Mouse (Mus musculus): ENCODE measurements around the gene Parp6. TPM values are rescaled to one million over a fixed set of nuclear protein-coding genes. Genes with fewer than 3 reads are reported as not detected.
A peak's percentile ranks its signal among the peaks of the same experiment; 100 is the strongest.

Gene Parp6
- polyA plus RNA-seq, 2 experiments, result 1.9 to 5.2 TPM

DNA sequence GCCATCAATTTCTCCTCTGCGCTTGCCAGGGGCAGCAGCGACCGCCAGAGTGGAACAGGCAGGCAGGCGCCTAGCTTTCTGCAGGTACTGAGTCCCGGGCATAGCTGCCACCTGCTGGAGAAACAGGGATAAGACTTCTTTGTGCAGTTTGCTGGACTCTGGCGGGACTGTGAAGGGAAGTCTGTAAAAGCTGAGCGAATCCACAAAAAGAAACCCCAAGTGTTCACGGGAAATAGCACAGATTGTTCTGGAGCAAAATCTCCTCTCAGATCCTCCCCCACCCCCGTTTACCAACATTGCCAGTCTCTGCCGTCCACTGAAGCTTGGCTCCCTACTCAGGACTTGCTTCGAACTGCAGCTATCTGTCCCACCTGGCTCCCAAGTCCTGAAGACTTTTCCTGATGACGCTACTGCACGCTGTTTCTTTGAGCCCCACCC lies 32.2 kb upstream of the Parp6 start:
- Histone ChIP-seq H3K27me3 (ENCODE audit: control insufficient read depth, insufficient read depth, low read length) (peaks cover 29% of the 10 kb centered on the region), H3K9ac (replicated peaks) (no peak overlapping the region), H3K4me2 (ENCODE audit: low read depth) (no peak overlapping the region; the same call in 1 of the 2 replicates), H3K27ac (no peak overlapping the region), H3K36me3 (replicated peaks; ENCODE audit: control insufficient read depth, insufficient read depth, low read depth) (no peaks in the 10 kb centered on the region), H3K4me3 (ENCODE audit: insufficient read depth in 1 of 2, low read depth in 2 of 2, low read length in 2 of 2) (no peak overlapping the region), H3K4me1 (replicated peaks; ENCODE audit: control insufficient read depth in 2 of 2, insufficient read depth in 2 of 2, low read length in 1 of 2) (no peaks in the 10 kb centered on the region), H3K9me3 (ENCODE audit: control insufficient read depth, low read length) (no peaks in the 10 kb centered on the region)
- 6% methylated on average over 13 of the region's 13 CpGs for WGBS (ENCODE audit: insufficient replicate concordance)
- ATAC-seq (ENCODE audit: insufficient read depth) (no peak), DNase-seq (ENCODE audit: low read depth in 3 of 3, low spot score in 3 of 3) (peak in 1 of 3 experiments; percentile 15)
- TF ChIP-seq CTCF (IDR thresholded peaks at IDR 0.05; ENCODE audit: low read depth) (peak; percentile 78), EP300 (IDR thresholded peaks at IDR 0.05; ENCODE audit: low read depth) (no peak)

DNA sequence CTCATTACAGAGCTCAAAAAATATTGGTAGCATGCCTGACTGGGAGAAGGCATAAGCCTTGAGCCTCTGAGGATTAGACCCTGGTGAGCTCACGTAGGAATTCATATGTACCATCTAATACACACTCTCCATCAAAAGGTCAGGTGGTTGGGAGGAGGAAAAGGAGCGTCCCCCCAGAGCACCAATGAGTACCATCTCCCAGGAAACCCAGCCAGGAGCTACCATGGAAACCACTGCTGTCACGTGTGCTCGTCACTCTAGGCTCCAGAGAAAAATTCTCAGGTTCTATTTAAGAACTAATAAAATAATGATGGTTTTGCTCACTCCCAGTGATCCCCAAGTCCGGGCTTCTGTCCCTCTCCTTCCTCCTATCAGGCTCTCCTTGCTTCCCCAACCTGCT lies 28.8 kb upstream of the Parp6 start:
- ATAC-seq (ENCODE audit: insufficient read depth) (no peak), DNase-seq (ENCODE audit: low read depth in 3 of 3, low spot score in 3 of 3) (no peak)
- H3K4me1 ChIP-seq (replicated peaks; ENCODE audit: control insufficient read depth in 2 of 2, insufficient read depth in 2 of 2, low read length in 1 of 2), result no peaks in the 10 kb centered on the region
- no peaks in the 10 kb centered on the region for H3K36me3 ChIP-seq (replicated peaks; ENCODE audit: control insufficient read depth, insufficient read depth, low read depth)
- peaks cover 23% of the 10 kb centered on the region for H3K27me3 ChIP-seq (ENCODE audit: control insufficient read depth, insufficient read depth, low read length)
- H3K4me3 ChIP-seq (ENCODE audit: insufficient read depth in 1 of 2, low read depth in 2 of 2, low read length in 2 of 2), result no peak overlapping the region
- no peak overlapping the region for H3K4me2 ChIP-seq (ENCODE audit: low read depth)
- WGBS (ENCODE audit: insufficient replicate concordance), result 36% methylated on average over 5 of the region's 5 CpGs
- TF ChIP-seq EP300 (IDR thresholded peaks at IDR 0.05; ENCODE audit: low read depth), result no peak
- no peak for TF ChIP-seq CTCF (IDR thresholded peaks at IDR 0.05; ENCODE audit: low read depth)
- no peaks in the 10 kb centered on the region for H3K9me3 ChIP-seq (ENCODE audit: control insufficient read depth, low read length)
- no peak overlapping the region for H3K9ac ChIP-seq (replicated peaks)
- no peak overlapping the region for H3K27ac ChIP-seq

DNA sequence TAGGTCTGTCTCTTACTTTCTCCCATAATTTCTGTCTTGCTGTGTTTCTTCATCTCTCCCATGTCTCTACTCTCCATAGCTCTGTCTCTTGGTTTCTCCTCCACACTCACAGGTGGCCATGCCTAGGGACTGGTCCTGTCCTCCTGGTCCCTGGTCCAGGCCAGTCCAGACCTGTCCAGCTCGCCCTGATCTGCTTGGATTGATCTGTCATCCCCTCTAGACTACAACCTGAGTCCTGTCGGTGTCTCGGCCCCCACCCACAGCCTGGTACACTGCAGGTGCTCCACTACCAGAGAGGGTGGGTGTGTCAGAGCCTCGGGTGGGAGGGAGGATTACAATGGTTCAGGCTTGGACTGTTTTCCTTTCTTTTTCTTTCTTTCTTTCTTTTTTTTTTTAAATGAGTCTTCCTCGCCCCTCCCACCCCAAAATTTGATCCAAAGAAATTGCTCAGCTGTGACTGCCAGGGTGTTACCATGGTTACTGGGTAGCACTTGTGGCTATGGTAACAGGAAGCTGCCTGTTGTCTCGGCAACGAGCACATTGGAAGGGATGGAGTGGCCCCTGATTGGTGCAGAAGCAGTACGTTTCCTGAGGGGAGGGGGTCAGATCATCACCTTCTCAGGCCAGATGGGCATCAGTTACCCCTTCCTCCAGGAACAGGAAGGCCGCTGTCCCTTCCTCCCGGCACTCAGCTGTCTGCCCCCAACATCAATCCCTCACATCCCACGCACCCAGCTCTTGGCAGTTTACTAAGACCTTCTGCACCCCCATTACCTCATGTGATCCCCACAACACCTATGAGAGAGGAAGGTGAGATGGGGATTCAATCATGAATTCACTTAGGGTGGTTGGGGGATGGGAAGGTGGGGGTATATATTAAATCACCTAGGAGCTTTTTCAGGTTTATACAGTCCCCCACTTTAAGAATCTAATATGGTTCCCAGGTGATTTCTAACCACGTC lies 28.1 kb upstream of the Parp6 start:
- H3K4me1 ChIP-seq (replicated peaks; ENCODE audit: control insufficient read depth in 2 of 2, insufficient read depth in 2 of 2, low read length in 1 of 2), result no peaks in the 10 kb centered on the region
- 32% methylated on average over 12 of the region's 12 CpGs for WGBS (ENCODE audit: insufficient replicate concordance)
- H3K9me3 ChIP-seq (ENCODE audit: control insufficient read depth, low read length), result no peaks in the 10 kb centered on the region
- ATAC-seq (ENCODE audit: insufficient read depth) (no peak), DNase-seq (ENCODE audit: low read depth in 3 of 3, low spot score in 3 of 3) (no peak)
- TF ChIP-seq EP300 (IDR thresholded peaks at IDR 0.05; ENCODE audit: low read depth) (no peak), CTCF (IDR thresholded peaks at IDR 0.05; ENCODE audit: low read depth) (no peak)
- no peak overlapping the region for H3K4me2 ChIP-seq (ENCODE audit: low read depth)
- no peak overlapping the region for H3K4me3 ChIP-seq (ENCODE audit: insufficient read depth in 1 of 2, low read depth in 2 of 2, low read length in 2 of 2)
- H3K27me3 ChIP-seq (ENCODE audit: control insufficient read depth, insufficient read depth, low read length), result peaks cover 20% of the 10 kb centered on the region
- no peak overlapping the region for H3K27ac ChIP-seq
- no peak overlapping the region for H3K9ac ChIP-seq (replicated peaks)
- no peaks in the 10 kb centered on the region for H3K36me3 ChIP-seq (replicated peaks; ENCODE audit: control insufficient read depth, insufficient read depth, low read depth)

DNA sequence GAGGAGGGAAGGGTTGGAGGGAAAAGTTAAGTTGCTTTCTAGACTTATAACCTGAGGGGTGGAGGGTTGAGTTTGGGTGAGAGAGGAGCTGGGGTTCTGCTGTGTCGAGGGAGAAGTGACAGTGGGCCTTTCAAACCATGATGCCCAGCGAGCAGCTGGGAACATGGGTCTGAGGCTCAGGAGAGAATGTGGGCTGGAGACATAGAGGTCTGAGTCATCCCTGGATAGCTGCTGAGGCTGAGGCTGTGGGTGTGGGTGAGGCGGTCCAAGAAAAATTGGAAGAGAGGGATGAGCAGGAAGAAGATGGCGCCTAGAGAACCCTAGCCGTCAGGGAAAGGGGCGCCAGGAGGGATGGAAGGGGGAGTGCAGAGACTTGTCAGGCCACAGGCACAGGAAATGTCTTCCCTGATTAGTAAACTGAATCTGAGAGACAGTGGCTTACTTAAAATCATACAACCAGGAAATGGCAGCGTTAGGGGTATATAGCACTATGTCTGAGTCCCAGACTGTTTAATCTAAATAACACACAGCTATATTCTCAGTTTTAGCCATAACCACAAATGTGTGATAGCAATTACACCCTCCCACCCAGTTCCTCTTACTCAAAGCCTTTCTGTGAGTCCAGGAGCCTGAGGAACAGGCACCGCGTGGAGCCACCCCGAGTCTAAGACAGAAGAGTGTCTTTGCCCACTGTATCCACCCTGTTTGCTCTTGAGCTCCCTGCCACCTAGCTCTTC lies 27.2 kb upstream of the Parp6 start:
- Histone ChIP-seq H3K9ac (replicated peaks) (no peak overlapping the region), H3K9me3 (ENCODE audit: control insufficient read depth, low read length) (no peaks in the 10 kb centered on the region), H3K4me2 (ENCODE audit: low read depth) (no peak overlapping the region), H3K27me3 (ENCODE audit: control insufficient read depth, insufficient read depth, low read length) (peaks cover 16% of the 10 kb centered on the region), H3K36me3 (replicated peaks; ENCODE audit: control insufficient read depth, insufficient read depth, low read depth) (no peaks in the 10 kb centered on the region), H3K4me1 (replicated peaks; ENCODE audit: control insufficient read depth in 2 of 2, insufficient read depth in 2 of 2, low read length in 1 of 2) (no peaks in the 10 kb centered on the region), H3K4me3 (ENCODE audit: insufficient read depth in 1 of 2, low read depth in 2 of 2, low read length in 2 of 2) (no peak overlapping the region), H3K27ac (no peak overlapping the region)
- DNase-seq (ENCODE audit: low read depth in 3 of 3, low spot score in 3 of 3) (no peak), ATAC-seq (ENCODE audit: insufficient read depth) (no peak)
- TF ChIP-seq EP300 (IDR thresholded peaks at IDR 0.05; ENCODE audit: low read depth) (no peak), CTCF (IDR thresholded peaks at IDR 0.05; ENCODE audit: low read depth) (no peak)
- 21% methylated on average over 10 of the region's 10 CpGs for WGBS (ENCODE audit: insufficient replicate concordance)

DNA sequence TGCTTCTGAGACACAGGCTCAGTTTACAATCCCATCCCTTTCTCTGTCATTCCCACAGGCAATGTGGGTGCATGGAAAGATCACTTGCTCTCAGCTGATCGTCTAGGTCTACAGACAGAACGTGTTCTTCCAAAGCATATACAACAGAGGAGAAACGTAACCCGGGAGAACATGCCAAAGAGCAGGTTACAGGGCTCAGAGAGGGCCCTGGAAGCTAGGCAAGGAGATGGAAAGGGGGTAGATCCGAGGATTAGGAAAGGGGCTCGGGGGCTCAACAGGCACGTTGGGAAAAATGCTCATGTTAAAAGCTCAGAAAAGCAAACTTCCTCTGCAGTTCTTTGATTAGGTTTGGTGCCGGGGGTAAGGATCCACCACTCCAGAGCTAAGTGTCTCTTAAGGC lies 15.4 kb upstream of the Parp6 start:
- DNase-seq (ENCODE audit: low read depth in 3 of 3, low spot score in 3 of 3) (no peak), ATAC-seq (ENCODE audit: insufficient read depth) (no peak)
- Histone ChIP-seq H3K9ac (replicated peaks) (no peak overlapping the region), H3K27ac (no peak overlapping the region), H3K36me3 (replicated peaks; ENCODE audit: control insufficient read depth, insufficient read depth, low read depth) (no peaks in the 10 kb centered on the region), H3K9me3 (ENCODE audit: control insufficient read depth, low read length) (no peaks in the 10 kb centered on the region), H3K4me3 (ENCODE audit: insufficient read depth in 1 of 2, low read depth in 2 of 2, low read length in 2 of 2) (no peak overlapping the region), H3K4me1 (replicated peaks; ENCODE audit: control insufficient read depth in 2 of 2, insufficient read depth in 2 of 2, low read length in 1 of 2) (no peaks in the 10 kb centered on the region), H3K27me3 (ENCODE audit: control insufficient read depth, insufficient read depth, low read length) (peaks cover 29% of the 10 kb centered on the region), H3K4me2 (ENCODE audit: low read depth) (no peak overlapping the region)
- no peak for TF ChIP-seq CTCF (IDR thresholded peaks at IDR 0.05; ENCODE audit: low read depth)
- TF ChIP-seq EP300 (IDR thresholded peaks at IDR 0.05; ENCODE audit: low read depth), result no peak
- 52% methylated on average over 8 of the region's 8 CpGs for WGBS (ENCODE audit: insufficient replicate concordance)
